Mouse (Mus musculus) right cerebral cortex, postnatal 4 days (tissue): ENCODE results near the gene Rtn3.
"Not testable (repeated sequence)": the region's sequence is repeated elsewhere in the genome, so short reads cannot be mapped to it uniquely, and the experiment has no call there.

ENCODE experiments used
- DNase-seq: peaks from one replicate; pipeline ENCODE4 v3.0.0-alpha.2; 2022

The Rtn3 gene

GRCm38 (mm10) chr19:7421602-7422591 lies 61.2 kb downstream of the Rtn3 start:
- DNase-seq = peak; percentile 78

GRCm38 (mm10) chr19:7420841-7421601 lies 62.1 kb downstream of the Rtn3 start:
- peak; percentile 17 for DNase-seq

GRCm38 (mm10) chr19:7420108-7420507 lies 63.0 kb downstream of the Rtn3 start:
- peak; percentile 15 for DNase-seq

DNA sequence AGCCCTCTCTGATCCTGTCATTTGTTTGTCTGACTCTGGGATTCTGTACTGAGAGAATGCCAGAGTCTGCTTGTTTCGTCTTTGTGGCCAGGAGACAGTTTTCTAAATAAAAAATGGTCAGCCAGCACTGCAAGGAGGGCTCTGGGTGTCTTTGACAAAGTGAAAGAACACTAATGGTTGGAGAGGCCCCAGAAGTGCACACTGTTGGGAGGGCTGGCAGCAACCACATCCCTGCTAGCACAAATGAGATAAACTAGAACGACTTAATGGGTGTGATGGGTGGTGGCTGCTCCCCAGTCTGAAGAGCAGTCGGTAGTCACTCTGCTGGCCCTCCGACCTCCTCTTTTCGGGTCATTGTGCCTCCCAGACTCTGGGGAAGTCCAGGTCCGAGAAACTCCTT lies 63.9 kb downstream of the Rtn3 start:
- DNase-seq = peak; percentile 11

- peak; percentile 88 for DNase-seq
These were observed 64.9 kb downstream of the Rtn3 start for GRCm38 (mm10) chr19:7417911-7418849.

GRCm38 (mm10) chr19:7416834-7417735 lies 66.0 kb downstream of the Rtn3 start, which contains the start of gene 2700081O15Rik:
TSS of gene 2700081O15Rik (plus strand) at chr19:7417625.
- DNase-seq = peak; percentile 76

DNA sequence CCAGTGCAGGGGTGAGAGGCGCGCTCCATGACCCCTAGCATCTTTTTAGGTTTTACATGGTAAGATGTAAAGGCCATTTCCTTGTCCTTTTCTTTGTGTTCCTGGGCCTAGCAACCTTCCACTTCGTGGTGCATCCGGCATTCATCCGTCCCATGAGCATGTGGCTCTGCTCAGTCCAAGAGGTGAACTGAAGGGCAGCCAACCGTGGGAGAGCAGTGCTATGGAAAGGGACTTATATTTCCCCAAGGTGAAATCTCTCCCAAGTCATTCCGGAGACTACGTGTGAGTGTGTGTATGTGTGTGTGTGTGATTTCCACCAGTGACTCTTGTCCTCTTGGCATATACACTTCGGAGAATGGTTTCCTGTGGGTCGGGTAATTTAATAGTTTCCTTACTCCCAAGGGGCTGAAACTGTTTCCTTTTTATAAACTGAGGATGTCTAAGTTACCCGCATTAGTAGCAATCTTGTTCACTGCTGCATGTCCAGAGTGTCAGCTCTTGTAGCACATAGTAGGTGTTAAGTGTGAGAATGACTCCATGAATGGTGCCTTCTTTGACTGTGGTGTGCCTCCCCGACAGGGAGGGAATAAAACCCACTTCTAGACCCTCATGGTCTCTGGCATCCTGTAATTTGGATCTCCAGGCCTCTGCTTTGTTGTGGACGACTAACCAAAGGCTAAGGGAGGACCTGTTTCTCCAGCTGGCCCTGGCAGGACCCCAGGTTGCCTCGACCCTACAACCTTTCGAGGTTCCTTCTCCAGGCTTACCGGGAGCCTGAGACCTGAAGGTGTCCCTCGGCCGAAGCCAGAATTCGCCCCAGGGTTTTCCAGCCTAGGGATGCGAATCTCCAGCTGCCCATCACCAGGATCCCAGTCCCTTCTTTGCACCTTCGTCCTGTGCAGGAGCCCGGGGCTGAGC lies 66.9 kb downstream of the Rtn3 start:
- peak; percentile 44 for DNase-seq

GRCm38 (mm10) chr19:7412361-7412760 lies 70.7 kb downstream of the Rtn3 start:
- DNase-seq = no peak

GRCm38 (mm10) chr19:7404623-7405229 lies 78.4 kb downstream of the Rtn3 start:
- DNase-seq = no peak

DNA sequence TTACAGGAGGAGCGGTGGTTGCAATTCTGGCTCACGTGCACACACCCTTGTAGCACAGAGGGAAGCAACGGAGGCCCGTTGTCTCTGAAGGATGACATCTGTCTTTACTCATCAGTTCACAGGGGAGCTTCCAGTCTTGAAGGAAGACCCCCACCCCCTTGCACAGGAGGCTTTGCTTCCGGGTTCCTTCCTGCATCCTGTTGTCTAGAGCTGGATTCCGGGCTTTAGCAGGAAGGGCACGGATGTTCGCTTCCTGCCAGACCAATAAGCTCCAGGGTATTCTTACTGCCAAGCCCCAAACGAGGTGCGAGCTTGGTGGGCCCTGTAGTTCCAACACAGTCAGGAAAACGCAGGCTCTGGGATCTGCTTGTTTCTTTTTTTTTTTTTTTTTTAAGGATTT lies 82.4 kb downstream of the Rtn3 start:
- no peak for DNase-seq

GRCm38 (mm10) chr19:7398898-7399297 lies 84.2 kb downstream of the Rtn3 start:
- DNase-seq = not testable (repeated sequence)

- DNase-seq = peak; percentile 16
These were observed 85.9 kb downstream of the Rtn3 start for GRCm38 (mm10) chr19:7396867-7397826.

- no peak for DNase-seq
These were observed 94.6 kb downstream of the Rtn3 start for GRCm38 (mm10) chr19:7388488-7388887.

- no peak for DNase-seq
These were observed 97.0 kb downstream of the Rtn3 start for GRCm38 (mm10) chr19:7386042-7386441.

DNA sequence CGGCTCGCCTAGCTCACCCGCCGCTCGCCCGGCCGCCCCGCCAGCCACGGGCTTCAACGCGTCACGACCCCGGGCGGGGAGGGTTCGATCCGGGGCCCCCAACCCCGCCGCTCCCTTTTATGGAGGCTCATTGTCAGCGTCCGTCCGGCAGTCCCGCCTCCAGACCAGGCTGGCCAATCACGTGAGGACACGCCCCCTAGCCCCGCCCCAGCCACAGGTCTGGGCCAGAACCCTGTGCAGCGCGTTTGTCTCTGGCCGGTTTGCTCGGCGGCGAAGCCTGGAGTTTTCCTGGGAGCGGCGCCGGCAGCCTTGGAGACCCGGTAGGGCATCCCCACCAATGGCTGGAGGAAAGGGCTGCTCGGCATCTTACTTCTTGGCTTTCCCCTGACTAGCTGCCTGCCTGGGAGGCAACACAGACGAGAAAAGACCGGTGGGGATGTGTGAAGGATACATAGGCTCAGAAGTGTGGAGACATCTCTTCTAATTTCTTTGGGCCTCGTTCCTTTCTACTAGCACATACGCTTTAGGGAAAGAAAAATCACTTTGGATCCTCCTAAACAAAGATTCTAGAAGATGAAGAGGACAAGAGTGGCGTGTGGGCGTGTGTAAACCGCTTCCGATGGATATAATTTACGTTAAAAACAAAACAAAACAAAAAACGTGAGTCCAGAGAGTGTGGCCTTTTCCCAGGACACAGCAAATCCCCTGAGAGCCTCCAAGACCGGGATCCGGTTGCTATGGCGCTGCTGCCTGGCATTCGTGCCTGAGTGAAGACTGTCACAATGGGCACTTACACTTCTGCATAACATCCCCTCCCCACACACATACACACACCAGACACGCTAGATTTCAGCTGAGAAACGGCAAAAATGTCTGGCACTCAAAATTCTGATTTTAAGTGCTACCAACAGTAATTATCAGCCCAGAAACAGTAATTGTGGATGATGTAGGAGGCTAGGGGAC lies 99.9 kb downstream of the Rtn3 start, which contains the start of gene Spindoc:
Spindoc (minus strand) TSS at position 92 of the 963 bp plus-strand sequence.
- peak; percentile 97 for DNase-seq

GRCm38 (mm10) chr19:7382248-7382902 lies 100.7 kb downstream of the Rtn3 start:
- peak; percentile 80 for DNase-seq

- no peak for DNase-seq
These were observed 101.2 kb downstream of the Rtn3 start for GRCm38 (mm10) chr19:7381906-7382247.
